Mouse (Mus musculus) small intestine, adult 2 months (tissue): ENCODE data around the gene Gm20388.

ENCODE experiments used
- CTCF ChIP-seq: fragments of 200-500 bp; IDR thresholded peaks from 2 replicates; pipeline ENCODE4 v1.5.1; 2012; ENCODE audit warnings: low read depth, mild to moderate bottlenecking, control low read depth, inconsistent platforms, low read length, moderate library complexity, mixed read lengths; ENCODE audit not compliant: insufficient replicate concordance, insufficient read length; ENCODE audit errors: extremely low read depth
- POLR2A ChIP-seq: fragments of 200-500 bp; IDR thresholded peaks from 2 replicates; pipeline ENCODE4 v1.6.1; 2012; ENCODE audit warnings: low read depth, mild to moderate bottlenecking, control low read depth, inconsistent platforms, low read length, moderate library complexity

- no peak for TF ChIP-seq POLR2A
- no peak for TF ChIP-seq CTCF
Measured at GRCm38 (mm10) chr8:121669208-121669607, 1758.6 kb downstream of the Gm20388 start.
